Mouse (Mus musculus): ENCODE measurements at regions not wholly inside any gene's neighbourhood (a gene's known extent, or its start where the extent isn't known, plus 50 kb on each side); places are given as distances from the start of the nearest gene placed in this dataset.

DNA sequence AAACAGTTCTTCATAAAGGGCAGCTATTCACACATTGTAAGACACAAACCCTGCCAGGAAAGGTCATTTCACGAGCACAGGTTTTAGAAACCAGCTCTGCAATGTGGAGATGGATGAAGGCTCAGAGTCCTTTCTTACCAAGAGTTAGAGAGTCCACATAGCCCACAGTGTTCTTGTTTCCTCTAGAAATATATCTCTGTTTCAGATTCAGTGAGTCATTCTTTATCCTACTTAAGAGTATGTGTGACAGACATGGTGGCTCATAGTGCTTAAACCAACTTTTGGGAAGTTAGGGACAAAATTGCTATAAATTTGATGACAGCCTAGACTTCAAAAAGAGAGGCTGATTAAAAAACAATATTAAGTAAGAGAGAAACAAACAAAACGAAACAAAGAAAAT is 514.9 kb upstream of the Zfp804a start:
- 86% methylated on average over 2 of the region's 2 CpGs for WGBS
- no peak overlapping the region for H3K4me3 ChIP-seq (ENCODE audit: low read depth, low read length)
- H3K9me3 ChIP-seq (ENCODE audit: control insufficient read depth, low read length) = no peaks in the 10 kb centered on the region
- H3K4me1 ChIP-seq (replicated peaks; ENCODE audit: control insufficient read depth, insufficient read depth, low read length) = no peaks in the 10 kb centered on the region
- no peak overlapping the region for H3K9ac ChIP-seq (ENCODE audit: low read length)
- DNase-seq (ENCODE audit: low spot score) (no peak), ATAC-seq (replicated peaks; ENCODE audit: low FRiP score) (no peak)
- H3K27me3 ChIP-seq (ENCODE audit: control insufficient read depth, insufficient read depth, low read length) = no peaks in the 10 kb centered on the region
- no peaks in the 10 kb centered on the region for H3K36me3 ChIP-seq (ENCODE audit: control insufficient read depth, insufficient read depth, low read length)
- H3K4me2 ChIP-seq (ENCODE audit: low read depth, low read length, severe bottlenecking) = no peak overlapping the region
- H3K27ac ChIP-seq (ENCODE audit: low read depth, low read length) = no peak overlapping the region

DNA sequence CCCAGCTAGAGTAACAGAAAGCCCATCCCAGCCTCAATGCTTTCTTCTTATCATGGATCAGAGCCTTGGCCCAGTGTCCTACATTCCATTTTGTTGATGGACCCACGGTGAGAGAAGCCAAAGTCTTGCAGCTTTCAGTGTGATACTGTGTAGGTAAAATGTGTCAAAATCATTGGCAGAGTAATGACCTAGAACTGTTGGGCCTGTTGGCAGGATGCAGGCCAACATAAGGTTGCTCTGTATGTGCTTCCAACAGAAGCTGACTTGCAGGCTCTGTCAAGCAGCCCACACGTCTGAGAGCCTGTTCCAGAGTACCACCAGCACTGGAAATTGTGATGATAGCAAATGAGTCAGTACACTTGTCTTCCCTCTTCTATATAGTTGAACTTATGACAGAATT is 503.9 kb upstream of the Zfp804a start:
- no peak for DNase-seq (ENCODE audit: low spot score)
- H3K4me3 ChIP-seq (ENCODE audit: low read depth, low read length) = no peak overlapping the region
- H3K4me1 ChIP-seq (replicated peaks; ENCODE audit: control insufficient read depth, insufficient read depth, low read length) = no peaks in the 10 kb centered on the region
- H3K27ac ChIP-seq (ENCODE audit: low read depth, low read length) = no peak overlapping the region
- no peaks in the 10 kb centered on the region for H3K9me3 ChIP-seq (ENCODE audit: control insufficient read depth, low read length)
- H3K27me3 ChIP-seq (ENCODE audit: control insufficient read depth, insufficient read depth, low read length) = no peaks in the 10 kb centered on the region
- H3K36me3 ChIP-seq (ENCODE audit: control insufficient read depth, insufficient read depth, low read length) = no peaks in the 10 kb centered on the region
- WGBS = 83% methylated on average over 2 of the region's 2 CpGs
- H3K4me2 ChIP-seq (ENCODE audit: low read depth, low read length, severe bottlenecking) = no peak overlapping the region
- H3K9ac ChIP-seq (ENCODE audit: low read length) = no peak overlapping the region
- no peak for ATAC-seq (replicated peaks; ENCODE audit: low FRiP score)

GRCm38 (mm10) chr2:81582111-81582510 is 470.9 kb upstream of the Zfp804a start:
- H3K4me2 ChIP-seq (ENCODE audit: low read depth, low read length, severe bottlenecking) = no peak overlapping the region
- WGBS = 92% methylated on average over 3 of the region's 3 CpGs
- no peaks in the 10 kb centered on the region for H3K9me3 ChIP-seq (ENCODE audit: control insufficient read depth, low read length)
- no peaks in the 10 kb centered on the region for H3K27me3 ChIP-seq (ENCODE audit: control insufficient read depth, insufficient read depth, low read length)
- H3K36me3 ChIP-seq (ENCODE audit: control insufficient read depth, insufficient read depth, low read length) = no peaks in the 10 kb centered on the region
- no peaks in the 10 kb centered on the region for H3K4me1 ChIP-seq (replicated peaks; ENCODE audit: control insufficient read depth, insufficient read depth, low read length)
- DNase-seq (ENCODE audit: low spot score) = no peak
- ATAC-seq (replicated peaks; ENCODE audit: low FRiP score) = no peak
- H3K9ac ChIP-seq (ENCODE audit: low read length) = no peak overlapping the region
- H3K27ac ChIP-seq (ENCODE audit: low read depth, low read length) = no peak overlapping the region
- no peak overlapping the region for H3K4me3 ChIP-seq (ENCODE audit: low read depth, low read length)

Data from forebrain, embryonic 11.5 days (tissue).